Mouse (Mus musculus) liver, postnatal 0 days (tissue): ENCODE results near the gene Hipk2.

ENCODE experiments used
- CTCF ChIP-seq: sonication (generic); IDR thresholded peaks from 2 replicates; pipeline ENCODE4 v1.5.1; 2016; ENCODE audit warnings: antibody characterized with exemption, low read depth
- EP300 ChIP-seq: IDR thresholded peaks from 2 replicates; pipeline ENCODE4 v1.6.1; 2016; ENCODE audit warnings: antibody characterized with exemption, low read depth, mild to moderate bottlenecking

DNA sequence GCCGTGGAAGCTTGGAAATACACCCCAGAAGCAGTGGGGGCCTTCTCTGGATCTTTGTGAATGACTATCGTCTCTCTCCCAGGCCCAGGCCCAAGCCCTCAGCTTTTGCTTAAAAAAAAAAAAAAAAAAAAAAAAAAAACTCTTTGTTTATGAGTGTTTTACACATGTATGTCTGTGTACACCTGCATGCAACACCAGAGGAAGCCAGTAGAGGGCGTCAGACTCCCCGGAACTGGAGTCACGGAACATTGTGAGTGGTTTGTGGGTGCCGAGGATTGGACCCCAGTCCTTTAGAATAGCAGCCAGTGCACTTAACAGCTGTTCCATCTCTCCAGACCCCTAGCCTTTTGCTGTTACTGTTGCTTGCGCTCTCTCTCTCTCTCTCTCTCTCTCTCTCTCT, 49.8 kb upstream of the Hipk2 start:
- peak; percentile 65 for TF ChIP-seq CTCF
- TF ChIP-seq EP300 = no peak
